Mouse (Mus musculus): Measurements from ENCODE around the gene Pax5. TPM values are rescaled to one million over a fixed set of nuclear protein-coding genes. Genes with fewer than 3 reads are reported as not detected.

Pax5 gene
- total RNA-seq, 1 experiment from 2014 or later = 1.6 TPM

DNA sequence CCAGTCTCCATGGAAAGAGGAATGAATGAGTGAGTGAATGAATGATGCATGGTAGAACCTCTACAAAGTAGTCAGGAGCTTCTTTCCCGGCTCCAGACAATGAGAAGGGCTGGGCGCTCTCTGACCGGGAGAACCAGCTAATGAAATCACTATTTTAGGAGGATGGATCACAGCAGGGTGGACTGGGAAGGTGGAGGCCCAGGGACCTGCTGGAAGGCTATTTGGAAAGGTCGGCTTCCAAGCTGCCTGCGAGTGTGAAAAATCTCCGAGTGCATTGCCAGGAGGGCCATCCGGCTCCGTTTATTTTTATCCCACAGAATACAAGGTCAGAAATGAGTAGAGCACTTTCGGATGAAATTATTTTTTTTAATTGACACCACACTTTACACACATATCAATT lies 112.3 kb downstream of the Pax5 start:
- no peak for DNase-seq

DNA sequence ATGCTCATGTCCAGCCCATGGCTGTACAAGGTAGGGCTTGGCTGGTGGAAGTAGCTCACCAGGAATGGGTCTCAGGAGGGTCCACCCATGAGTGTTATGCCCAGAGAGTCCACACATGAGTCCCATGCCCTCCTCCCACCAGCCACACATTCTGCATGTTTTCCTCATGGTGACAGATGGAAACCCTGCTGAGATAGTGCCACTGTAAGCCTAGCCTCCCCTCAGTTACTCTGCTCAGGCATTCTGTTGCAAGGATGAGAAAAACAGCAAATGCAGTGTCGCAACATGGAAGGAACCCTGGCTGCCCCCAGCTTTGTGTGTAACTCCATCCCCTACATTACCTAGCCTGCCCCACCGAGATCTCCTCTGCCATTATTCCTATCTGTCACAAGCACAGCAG lies 117.2 kb downstream of the Pax5 start:
- no peak for DNase-seq

DNA sequence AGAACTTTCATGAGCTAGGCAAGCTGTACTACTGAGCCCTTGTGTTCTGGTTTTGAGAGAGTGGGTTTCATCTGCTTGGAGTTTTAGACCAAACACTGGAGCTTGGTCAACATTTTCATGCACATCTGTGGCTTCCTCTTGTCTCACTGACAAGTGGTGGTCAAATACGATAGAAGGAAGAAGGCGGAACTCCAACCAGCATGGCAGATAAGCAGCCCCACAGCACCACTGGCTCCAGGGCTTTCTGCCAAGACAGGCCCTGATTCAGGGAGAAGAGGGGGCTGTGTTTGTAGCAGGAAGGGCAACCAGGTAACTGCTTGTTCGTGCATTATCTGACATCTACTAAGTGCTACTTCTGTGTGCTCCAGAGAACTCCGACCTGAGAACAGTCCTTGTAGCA lies 127.6 kb downstream of the Pax5 start:
- DNase-seq = no peak

DNA sequence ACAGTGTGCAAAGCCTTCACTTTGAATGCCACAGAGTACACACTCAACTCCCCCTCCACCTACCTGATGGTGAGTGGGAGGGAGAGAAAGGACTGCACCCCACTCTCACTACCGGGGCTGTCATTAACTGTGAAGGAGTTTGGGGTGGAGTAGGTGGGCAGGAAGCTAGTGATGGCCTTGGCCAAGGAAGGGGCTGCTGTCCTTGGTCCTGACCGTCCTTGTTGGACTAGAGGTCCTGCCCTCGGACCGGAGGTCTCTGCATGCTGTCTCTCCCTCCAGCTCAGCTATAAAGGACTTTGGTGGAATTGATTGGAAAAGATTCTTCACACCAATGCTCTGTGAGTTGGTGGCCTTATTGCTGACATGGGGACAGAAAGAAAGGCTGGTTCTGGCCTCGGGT lies 131.7 kb downstream of the Pax5 start:
- DNase-seq = peak; percentile 55

DNA sequence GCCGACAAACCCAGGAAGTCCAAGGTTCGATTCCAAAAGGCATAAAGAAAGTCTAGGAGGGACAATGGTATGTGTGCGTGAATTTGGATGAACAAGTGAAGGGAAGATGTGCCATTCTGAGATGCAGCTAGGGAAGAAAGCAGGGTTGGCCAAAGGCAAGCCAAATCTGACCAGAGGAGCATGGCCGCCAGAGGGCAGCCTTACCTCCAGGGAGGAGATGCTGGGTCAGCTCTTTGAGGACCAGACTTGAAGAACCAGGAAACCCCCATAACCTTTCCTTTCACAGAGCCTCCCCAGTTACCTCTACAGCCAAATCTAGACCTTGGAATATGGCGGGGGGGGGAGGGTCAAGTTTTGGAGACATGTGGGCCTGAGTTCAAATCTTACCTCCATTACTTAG lies 133.0 kb downstream of the Pax5 start:
- DNase-seq = peak; percentile 81

DNA sequence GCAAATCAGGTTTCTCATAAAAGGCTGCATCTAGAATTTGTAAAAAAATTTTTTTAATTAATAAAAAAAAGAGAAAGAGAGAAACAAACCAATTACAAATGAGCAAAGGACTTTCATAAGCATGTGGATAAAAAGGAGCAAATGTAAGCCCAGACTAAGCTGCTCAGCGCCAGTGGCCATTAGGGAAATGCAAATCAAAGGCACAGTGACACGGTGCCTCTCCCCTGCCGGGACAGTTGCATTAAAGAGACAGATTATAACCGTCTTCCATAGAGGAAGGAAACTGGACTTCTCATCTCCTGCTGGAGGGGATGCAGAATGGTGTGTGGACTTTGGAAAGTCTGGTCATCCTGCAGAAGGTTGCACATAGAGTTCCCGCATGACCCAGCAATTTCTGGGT lies 133.5 kb downstream of the Pax5 start:
- DNase-seq = no peak

DNA sequence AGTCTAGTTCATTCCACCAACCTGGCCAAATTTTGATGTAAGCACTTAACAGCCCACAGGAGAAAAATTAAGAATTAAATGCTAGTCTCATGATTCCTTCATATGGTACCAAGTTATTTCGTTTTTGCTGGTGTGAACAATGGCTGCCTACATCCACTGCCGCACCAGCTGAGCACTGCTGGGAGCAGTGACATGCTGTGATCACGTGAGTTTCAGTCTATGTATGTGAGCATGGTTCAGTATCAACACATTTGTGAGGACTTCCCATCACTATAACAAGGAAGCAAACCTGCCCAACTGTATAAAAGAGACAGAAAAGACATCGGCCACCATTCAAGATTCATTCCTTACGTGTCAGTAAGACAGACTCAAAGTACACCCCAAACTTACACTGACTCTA lies 137.3 kb downstream of the Pax5 start:
- no peak for DNase-seq

DNA sequence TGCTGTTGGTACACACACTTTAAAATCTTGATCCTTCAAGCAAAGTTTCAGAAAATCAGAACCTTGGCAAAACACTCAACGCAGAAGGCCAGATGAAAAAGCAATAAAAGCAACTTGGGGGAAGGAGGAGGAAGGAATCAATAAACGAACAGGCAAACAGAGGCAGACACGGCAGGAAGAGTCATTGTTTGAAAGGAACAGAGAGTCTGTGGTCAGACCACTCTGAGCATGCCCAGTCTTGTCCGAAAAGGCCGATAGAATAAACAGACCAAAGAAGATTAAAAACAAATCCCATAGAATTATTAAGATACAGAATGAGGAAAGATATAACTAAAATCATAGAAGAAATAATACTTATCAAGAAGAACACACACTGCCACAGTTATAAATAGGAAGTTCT lies 137.9 kb downstream of the Pax5 start:
- no peak for DNase-seq

DNA sequence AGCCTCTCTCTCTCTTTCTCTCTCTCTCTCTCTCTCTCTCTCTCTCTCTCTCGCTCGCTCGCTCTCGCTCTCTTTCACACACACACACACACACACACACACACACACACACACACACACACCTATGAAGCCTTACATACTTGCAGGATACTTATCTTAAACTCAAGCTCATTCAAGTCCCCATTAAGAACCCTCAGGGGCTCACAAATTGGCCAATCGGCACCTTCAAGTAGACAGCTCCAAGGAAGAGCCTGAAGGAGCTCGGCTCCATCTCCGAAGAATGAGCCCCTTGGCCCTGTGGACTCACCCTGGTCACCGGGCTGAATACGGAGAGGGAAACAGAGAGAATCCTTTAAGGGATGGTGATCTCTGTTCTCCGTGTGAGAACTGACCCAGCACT lies 141.1 kb downstream of the Pax5 start:
- DNase-seq = no peak

DNA sequence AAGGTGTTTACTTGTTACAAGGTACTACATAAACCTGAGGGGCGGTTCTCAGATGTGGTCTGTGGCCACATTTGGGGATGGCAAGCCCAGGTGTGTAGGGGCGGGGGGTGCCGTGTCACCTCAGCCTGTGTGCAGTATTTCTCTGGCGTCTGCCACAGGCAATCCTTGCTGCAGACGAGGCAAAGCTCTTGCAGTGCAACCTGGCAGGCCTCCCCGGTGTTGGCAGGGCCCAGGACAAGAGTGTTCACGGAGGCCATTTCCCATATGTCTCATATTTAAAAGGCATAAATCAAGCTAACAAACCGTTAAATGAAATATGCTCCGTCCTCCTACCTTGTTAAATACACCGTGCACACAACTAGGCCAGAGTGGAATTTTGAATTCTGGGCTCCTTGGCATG lies 141.6 kb downstream of the Pax5 start:
- DNase-seq = peak; percentile 17

DNA sequence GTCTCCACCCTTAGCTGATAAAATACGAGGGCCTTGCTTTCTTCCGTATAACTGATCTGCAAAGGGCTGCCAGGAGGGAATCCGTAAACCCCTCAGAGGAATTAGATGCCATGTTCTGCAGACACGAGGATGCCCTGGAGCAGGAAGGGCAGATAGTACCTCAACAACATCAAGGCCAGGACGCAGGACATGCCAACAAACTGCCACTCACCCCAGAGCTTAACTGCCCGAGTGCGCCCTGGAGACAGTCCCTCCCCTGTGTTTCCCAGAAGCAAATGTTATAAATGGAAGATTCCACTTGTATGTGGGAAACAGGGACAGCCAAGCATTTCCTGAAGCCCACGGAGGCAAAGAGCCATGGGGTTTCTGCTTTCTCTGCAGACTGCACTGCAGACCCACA lies 143.9 kb downstream of the Pax5 start:
- DNase-seq = peak; percentile 50

DNA sequence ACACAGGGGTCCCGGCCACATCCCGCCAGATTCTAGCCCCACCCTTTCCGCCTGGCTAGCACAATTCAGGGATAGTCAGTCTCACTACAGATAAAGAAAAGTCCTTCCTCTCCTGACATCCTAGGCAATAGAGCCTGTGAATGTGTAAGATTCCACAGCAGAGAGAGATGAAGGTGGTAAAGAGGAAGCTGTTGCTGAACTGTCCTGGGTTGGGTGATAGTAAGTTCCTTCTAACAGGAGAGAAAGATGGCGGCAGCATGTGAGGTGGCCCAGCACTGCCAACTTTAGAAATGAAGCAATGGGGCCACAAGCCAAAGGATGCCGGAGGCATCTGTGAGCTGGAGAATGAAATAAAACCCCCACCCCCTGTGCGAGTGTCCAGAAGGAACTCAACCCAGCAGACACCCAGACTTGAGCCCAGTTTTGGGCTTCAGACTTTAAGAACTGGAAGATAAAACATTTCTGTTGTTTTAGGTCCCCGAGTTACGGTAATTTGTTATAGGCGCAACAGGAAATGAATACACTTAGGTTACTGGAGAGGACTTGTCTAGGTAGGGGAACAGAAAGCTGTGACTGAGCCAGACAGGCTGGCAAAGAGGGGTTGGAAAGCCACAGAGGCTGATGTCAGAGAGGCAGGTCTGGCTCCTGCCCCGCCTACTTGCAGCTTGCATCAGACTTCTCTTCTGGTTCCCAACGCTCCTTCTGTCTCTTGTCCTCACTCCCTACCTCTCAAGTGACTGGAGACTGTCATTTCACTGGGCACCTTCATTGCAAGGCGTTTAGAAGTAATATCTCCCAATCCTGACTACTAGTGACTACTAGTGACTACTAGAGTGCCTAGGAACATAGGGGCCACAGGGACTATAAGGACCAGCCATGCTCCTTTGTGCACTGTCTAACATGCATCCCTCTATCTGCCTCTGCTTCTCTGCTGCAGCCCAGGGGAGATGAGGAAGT lies 144.9 kb downstream of the Pax5 start:
- DNase-seq = no peak

DNA sequence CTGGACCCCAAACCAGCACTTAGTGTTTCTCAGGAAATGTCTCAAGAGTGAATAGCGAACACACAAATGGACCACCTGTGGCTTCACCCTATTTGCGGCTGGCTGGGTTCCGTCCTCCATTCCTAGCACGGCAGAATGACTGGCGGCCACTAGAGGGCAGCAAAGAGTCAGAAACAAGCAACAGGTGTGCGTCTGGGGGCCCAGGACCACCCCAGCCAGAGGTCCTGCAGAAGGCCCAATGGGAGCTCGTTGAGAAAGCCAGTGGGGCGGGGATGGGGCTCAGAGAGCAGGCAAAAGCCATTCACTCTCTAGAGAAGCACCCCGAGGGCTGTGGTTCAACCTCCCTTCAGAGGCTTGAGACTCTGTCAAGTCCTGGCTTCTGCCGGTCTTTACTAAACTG lies 145.7 kb downstream of the Pax5 start:
- peak; percentile 81 for DNase-seq

DNA sequence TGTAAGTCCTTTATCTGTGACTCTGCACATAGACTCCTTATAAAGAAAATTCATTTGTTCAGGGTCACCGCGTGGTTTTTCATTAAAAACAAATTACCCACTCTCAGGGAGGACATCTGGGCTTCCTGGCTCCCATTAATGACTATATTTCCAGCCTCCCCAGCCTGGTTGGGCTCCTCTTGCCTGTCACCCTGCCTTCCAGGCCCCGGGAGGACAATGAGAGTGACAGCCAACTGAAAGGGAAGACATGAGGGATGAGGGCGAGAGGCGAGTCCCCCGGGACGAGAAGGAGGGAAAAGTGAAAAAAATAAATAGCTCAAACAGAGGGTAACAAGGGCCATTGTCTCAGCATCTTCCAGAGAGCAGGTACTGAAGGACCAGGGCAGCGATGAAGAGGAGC lies 149.3 kb downstream of the Pax5 start:
- no peak for DNase-seq

DNA sequence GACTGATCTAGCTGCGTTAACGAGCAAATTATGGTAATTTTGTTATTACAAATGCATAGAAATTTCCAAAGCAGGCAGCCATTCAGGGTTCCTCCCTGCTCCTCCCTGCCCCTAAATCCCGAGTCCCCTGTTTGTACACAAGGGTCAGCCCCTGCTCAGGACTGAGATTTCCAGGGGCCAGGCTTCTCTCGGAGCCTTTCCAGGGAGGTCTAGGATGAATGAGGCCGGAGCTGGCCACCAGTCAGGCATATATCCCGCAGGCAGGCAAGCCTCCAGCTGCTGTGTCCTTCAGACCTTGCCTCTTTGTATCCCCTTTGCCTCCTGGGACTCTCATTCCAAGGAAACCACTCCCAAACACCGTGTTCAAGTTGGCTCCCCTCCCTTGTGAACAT lies 151.7 kb downstream of the Pax5 start:
- DNase-seq = no peak

DNA sequence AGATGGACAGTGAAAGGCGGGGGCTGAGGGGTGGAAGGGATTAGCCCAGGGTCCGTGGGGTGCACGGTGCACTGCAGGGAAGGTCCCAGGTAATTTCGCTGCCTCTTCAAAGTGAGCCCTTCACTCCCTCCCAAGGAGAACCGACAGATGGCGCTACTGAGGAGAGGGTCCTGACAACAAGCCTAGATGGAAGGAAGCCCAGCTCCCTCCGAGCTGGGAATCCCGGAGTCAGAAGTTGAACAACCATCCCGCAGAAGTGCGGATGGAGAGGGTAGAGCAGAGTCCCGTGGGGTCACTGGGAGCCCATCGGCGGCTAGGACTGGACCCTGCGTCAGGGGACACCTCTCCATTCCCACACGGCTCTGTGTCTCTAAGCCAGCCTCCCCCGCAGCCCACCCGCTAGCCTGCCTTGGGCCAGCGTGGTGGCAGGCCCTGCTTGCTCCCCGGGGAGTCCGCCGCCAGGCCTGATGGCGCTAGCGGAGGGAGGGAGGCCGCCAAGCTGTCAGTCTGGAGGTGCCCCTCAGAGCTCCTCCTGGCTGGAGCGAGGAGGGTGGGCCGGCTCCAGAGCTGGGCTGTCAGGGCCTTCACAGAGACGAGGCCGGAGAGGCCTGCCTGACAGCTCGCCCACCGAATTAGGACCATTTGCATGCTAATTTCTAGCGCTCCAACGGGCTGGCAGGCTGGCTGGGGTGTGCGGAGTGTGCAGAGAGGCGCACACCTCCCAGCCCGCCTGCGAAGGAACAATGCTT lies 152.3 kb downstream of the Pax5 start:
- peak; percentile 76 for DNase-seq

DNA sequence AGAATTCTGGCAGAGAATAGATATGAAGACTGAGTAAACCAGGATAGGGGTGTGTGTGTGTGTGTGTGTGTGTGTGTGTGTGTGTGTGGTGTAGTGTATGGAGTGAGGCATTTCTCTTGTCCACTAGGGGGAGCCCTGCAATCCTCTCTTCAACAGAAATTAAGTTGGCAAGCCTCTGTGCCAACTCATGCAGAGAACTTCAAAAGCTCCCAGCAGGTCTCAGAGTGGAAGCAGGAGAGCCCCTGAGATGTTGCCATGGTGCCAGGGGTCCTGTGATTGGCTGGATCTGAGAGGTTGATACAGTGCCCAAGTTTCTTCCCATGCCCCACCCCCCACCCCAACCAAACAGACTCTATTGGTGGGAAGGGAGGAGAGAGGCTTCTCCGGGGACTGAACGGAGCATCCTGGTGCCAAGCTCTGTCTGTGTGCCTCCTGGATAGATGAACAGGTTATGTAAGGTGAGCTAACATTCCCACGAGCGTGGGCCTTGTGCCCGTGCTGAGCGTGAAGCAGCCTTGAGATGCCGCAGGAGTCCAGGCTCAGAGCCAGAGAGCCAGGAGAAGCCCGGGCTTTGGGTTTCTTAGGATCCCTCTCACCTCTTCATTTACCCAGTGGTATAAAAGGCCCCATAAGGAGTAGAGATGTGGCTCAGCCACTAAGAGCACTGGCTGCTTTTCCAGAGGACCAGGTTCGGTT lies 153.6 kb downstream of the Pax5 start:
- no peak for DNase-seq

DNA sequence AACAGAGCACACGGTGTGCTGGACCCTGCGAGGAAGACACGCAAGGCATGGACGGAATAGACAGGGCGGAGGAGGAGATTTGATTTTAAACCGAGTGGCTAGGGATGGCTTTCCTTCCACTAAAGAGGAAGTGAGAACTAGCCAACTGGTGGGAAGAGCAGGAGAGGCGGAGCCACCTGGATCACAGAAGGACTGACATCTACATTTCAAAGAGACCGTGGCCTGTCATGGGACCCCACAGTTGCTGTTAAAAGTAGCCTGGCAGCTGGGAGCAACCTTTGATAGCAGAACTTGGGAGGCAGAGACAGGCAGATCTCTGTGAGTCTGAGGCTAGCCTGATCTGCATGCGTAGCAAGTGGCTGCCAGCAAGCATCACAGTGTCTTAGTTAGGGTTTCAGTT lies 154.7 kb downstream of the Pax5 start:
- no peak for DNase-seq

DNA sequence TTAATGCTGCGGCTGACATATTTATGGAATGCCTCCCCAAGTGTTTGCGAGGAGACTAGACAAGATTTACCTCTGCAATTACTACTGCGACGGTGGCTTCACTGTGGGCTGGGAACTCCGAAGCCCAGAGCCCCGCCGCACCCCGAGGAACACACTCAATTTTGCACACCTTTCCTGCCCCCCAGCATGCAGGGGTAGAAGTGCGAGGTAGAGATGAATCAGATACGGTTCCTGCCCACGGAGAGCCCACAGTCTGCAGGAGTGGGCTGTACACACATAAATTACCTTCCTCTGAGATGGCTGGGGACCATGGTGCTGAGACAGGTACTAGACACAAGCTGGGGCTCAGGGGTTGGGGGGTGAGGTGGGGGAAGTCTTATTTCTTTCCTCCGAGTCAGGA lies 158.8 kb downstream of the Pax5 start:
- DNase-seq = no peak

DNA sequence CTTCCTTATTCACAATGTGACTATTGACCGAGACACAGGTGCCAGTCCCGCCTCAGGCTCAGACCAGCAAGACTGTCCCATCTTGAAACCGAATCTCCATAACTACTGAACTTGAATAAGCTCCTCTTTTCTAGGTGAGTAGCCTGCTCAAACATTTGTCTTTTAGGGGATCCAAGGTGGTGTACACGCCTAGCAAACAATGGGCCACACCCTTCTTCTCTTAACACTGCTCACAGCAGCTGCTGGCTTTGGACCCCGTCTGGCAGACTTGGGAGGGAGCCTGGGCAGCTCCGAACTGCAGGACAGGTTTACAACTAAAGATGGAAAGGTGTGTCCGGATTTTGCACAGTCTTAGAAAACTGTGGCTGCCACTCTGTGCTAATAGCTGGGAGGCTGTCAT lies 161.3 kb downstream of the Pax5 start:
- DNase-seq = no peak

DNA sequence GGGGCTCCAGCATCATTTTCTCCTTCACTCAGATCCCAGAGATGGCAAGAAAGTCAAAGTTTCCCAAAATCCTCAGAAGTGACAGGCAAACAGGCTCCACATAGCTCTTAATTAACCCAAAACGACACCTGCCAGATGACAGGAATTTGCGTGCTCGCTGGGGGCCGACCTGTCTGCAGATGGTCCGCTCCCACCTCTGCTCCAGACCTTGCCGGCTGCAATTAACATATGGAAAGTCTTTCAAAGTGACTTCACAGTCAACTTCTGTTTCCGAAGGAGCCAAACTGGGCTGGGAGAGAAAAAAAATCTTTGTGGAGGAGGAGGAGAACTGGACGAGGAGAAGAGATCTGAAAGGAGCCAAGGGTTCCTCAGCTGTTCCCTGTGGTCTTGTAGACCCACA lies 164.6 kb downstream of the Pax5 start:
- DNase-seq = no peak

DNA sequence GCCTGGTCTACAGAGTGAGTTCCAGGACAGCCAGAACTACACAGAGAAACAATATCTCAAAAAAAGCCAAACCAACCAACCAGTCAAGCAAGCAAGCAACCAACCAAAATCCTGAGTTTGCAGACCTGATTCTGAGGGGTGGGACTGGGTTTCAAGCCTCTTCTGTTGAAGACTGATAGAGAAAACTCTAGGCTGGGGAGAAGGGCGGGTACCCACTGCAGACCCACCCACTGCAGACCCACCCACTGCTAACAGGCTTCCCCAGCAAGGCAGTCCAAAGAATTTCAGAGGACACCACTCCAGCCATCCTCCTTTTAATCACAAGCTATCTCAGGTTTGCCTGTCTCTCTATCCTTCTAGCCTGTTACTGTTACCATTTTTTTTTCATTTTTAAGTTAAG lies 165.8 kb downstream of the Pax5 start:
- DNase-seq = no peak

DNA sequence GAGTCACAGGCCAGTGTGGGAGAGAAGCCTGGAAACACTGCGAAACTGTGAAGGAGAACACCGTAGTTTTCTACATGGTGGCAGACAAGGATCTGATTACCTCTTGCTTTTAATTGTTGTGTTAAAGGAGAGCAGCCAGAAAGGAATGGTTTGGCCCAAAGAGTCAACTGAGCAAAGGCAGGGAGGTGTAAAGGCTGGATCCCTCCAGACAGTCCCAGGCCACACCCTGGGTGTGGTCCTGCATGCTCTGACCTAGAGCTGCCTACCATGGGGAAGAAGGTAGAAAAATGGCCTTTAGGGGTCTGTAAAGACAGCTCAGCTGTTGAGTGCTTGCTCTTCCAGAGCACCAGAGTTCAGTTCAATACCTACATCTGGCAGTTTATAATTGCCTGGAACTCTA lies 166.4 kb downstream of the Pax5 start:
- no peak for DNase-seq

Measured in adrenal gland, postnatal 14 days (tissue).